Mouse (Mus musculus): ENCODE measurements around the gene Tas2r115.
"Not testable (repeated sequence)": the region's sequence is repeated elsewhere in the genome, so short reads cannot be mapped to it uniquely, and the experiment has no call there.

The Tas2r115 gene

DNA sequence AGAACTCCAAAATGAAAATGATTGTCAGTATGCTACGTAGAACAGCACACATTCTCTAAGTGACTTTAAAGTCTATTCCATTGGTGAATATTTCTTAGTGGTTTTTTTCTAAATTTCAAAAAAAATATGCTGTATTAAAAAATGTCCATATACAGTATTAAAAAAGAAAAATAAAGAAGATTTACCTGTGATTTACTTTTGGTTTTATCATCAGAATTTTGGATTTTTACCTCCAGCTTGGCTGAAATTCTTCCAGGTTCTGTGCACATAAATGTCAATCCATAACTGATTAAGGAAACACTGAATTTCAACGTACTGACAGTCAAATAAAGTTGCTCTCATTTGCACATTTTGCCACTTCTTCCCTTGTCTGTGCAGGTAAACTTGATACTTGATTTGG is at the start of gene Tas2r115:
Tas2r115 (minus strand) TSS at position 101 of the 400 bp plus-strand sequence.
- no peak for DNase-seq (ENCODE audit: low spot score)

GRCm38 (mm10) chr6:132778062-132778461 is 40.2 kb upstream of the Tas2r115 start, which contains the start of gene Tas2r136:
TSS of gene Tas2r136 (minus strand) at chr6:132778162.
- DNase-seq (ENCODE audit: low spot score) = no peak

DNA sequence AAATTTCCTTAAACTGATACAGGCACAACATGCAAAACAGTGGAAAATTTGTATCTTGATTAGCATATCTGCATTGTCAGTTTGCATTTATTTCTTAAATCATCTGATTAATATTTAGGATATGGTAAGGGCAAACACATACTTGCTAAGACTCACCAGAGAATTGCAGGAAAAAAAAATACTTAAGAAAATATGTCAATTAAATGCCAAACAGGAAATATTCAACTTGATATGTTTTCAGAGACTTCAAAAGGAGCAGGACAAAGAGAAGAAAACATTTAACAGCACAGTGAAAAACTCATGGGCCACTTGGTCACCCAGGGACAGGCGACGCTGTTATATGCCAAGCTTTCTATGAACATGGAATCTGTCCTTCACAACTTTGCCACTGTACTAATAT is 24.0 kb upstream of the Tas2r115 start, which contains the start of gene Tas2r102:
Tas2r102 (plus strand) TSS at position 301 of the 400 bp plus-strand sequence.
- DNase-seq (ENCODE audit: low spot score) = no peak

- no peak for DNase-seq (ENCODE audit: low spot score)
Measured at GRCm38 (mm10) chr6:132754430-132754829, 16.6 kb upstream of the Tas2r115 start, which contains the start of gene Tas2r124. TSS of gene Tas2r124 (plus strand) at chr6:132754730.

- DNase-seq (ENCODE audit: low spot score) = no peak
Measured at GRCm38 (mm10) chr6:132750206-132750605, 12.4 kb upstream of the Tas2r115 start.

DNA sequence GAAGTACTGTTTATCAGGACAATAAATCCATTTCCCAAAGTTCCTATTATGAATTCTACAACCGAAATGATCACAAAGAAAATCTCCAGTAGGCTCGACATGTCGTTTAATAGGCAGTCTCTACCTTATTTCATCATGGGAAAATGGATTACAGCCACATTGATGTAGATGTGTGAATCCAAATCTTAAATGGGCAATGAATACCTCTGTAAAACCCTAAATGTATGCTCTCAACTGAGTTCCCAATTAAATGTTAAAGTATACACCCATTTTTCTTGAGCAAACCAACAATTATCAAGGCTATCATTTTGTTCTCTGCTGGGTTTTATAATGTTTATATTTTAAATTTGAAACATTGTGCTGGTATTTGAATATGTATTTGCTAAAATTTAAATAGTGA is 26.0 kb downstream of the Tas2r115 start, which contains the start of gene Tas2r122:
Tas2r122 (minus strand) TSS at position 101 of the 400 bp plus-strand sequence.
- DNase-seq (ENCODE audit: low spot score) = no peak

GRCm38 (mm10) chr6:132700907-132701306 is 36.9 kb downstream of the Tas2r115 start, which contains the start of gene Tas2r121:
TSS of gene Tas2r121 (minus strand) at chr6:132701007.
- no peak for DNase-seq (ENCODE audit: low spot score)

- DNase-seq (ENCODE audit: low spot score) = not testable (repeated sequence)
Measured at GRCm38 (mm10) chr6:132691596-132691995, 46.2 kb downstream of the Tas2r115 start.
